Mouse (Mus musculus): ENCODE measurements around the gene Tpsb2.

- no peak for TF ChIP-seq CTCF (IDR thresholded peaks at IDR 0.05; ENCODE audit: low read depth, low read length)
- no peak for TF ChIP-seq POLR2A (IDR thresholded peaks at IDR 0.05; ENCODE audit: extremely low read depth, insufficient read depth, low read length)
Observed at GRCm38 (mm10) chr17:25404190-25404589, 38.1 kb downstream of the Tpsb2 start.
